Mouse (Mus musculus): ENCODE measurements around the gene Tas1r2.

GRCm38 (mm10) chr4:139608975-139609374, 44.4 kb upstream of the Tas1r2 start:
- no peak for TF ChIP-seq GATA1 (IDR thresholded peaks at IDR 0.05; ENCODE audit: low read length)
- no peak for TF ChIP-seq TAL1 (IDR thresholded peaks at IDR 0.05; ENCODE audit: low read length)
